Mouse (Mus musculus): ENCODE measurements around the gene Rab8b.

Gene Rab8b

GRCm38 (mm10) chr9:66919382-66919971 lies at the start of gene Rab8b:
Gene Rab8b (minus strand): TSS chr9:66919687.
- peak; percentile 92 for DNase-seq (ENCODE audit: extremely low read depth, low read depth)

- no peak for DNase-seq (ENCODE audit: extremely low read depth, low read depth)
Observed at GRCm38 (mm10) chr9:66967492-66967891, 48.0 kb upstream of the Rab8b start.

- no peak for DNase-seq (ENCODE audit: extremely low read depth, low read depth)
Observed at GRCm38 (mm10) chr9:66961478-66961877, 42.0 kb upstream of the Rab8b start.

- DNase-seq (ENCODE audit: extremely low read depth, low read depth) = no peak
Observed at GRCm38 (mm10) chr9:66957451-66957850, 38.0 kb upstream of the Rab8b start.

- no peak for DNase-seq (ENCODE audit: extremely low read depth, low read depth)
Observed at GRCm38 (mm10) chr9:66952886-66953285, 33.4 kb upstream of the Rab8b start.

GRCm38 (mm10) chr9:66952321-66952720 lies 32.8 kb upstream of the Rab8b start:
- DNase-seq (ENCODE audit: extremely low read depth, low read depth) = no peak

GRCm38 (mm10) chr9:66948536-66948935 lies 29.0 kb upstream of the Rab8b start:
- no peak for DNase-seq (ENCODE audit: extremely low read depth, low read depth)

- DNase-seq (ENCODE audit: extremely low read depth, low read depth) = peak; percentile 92
Observed at GRCm38 (mm10) chr9:66945647-66946641, 26.5 kb upstream of the Rab8b start, which contains the start of gene Rps27l. Gene Rps27l (plus strand): TSS chr9:66946086.

- no peak for DNase-seq (ENCODE audit: extremely low read depth, low read depth)
Observed at GRCm38 (mm10) chr9:66945161-66945560, 25.7 kb upstream of the Rab8b start.

GRCm38 (mm10) chr9:66938836-66939235 lies 19.3 kb upstream of the Rab8b start:
- peak; percentile 92 for DNase-seq (ENCODE audit: extremely low read depth, low read depth)

GRCm38 (mm10) chr9:66937507-66937906 lies 18.0 kb upstream of the Rab8b start:
- DNase-seq (ENCODE audit: extremely low read depth, low read depth) = no peak

GRCm38 (mm10) chr9:66933869-66934808 lies 14.7 kb upstream of the Rab8b start:
- no peak for DNase-seq (ENCODE audit: extremely low read depth, low read depth)

- DNase-seq (ENCODE audit: extremely low read depth, low read depth) = no peak
Observed at GRCm38 (mm10) chr9:66930351-66930750, 10.9 kb upstream of the Rab8b start.

- DNase-seq (ENCODE audit: extremely low read depth, low read depth) = no peak
Observed at GRCm38 (mm10) chr9:66927696-66928402, 8.4 kb upstream of the Rab8b start.

GRCm38 (mm10) chr9:66925853-66926252 lies 6.4 kb upstream of the Rab8b start:
- DNase-seq (ENCODE audit: extremely low read depth, low read depth) = no peak

- peak; percentile 14 for DNase-seq (ENCODE audit: extremely low read depth, low read depth)
Observed at GRCm38 (mm10) chr9:66922076-66922475, 2.6 kb upstream of the Rab8b start.

GRCm38 (mm10) chr9:66920488-66921279 lies 1.2 kb upstream of the Rab8b start:
- peak; percentile 15 for DNase-seq (ENCODE audit: extremely low read depth, low read depth)

GRCm38 (mm10) chr9:66919981-66920380 lies 494 bp upstream of the Rab8b start:
- DNase-seq (ENCODE audit: extremely low read depth, low read depth) = no peak

- peak; percentile 59 for DNase-seq (ENCODE audit: extremely low read depth, low read depth)
Observed at GRCm38 (mm10) chr9:66918672-66919330, 686 bp downstream of the Rab8b start.

All from MEL-GATA-1-ER (cell line).